Mouse (Mus musculus) lung, postnatal 4 days (tissue): ENCODE results near the gene Tcf7.
"Not testable (repeated sequence)": the region's sequence is repeated elsewhere in the genome, so short reads cannot be mapped to it uniquely, and the experiment has no call there.

ENCODE experiments used
- DNase-seq, 2 experiments: peaks; one replicate each; pipeline ENCODE4 v3.0.0; 2021

Gene Tcf7

DNA sequence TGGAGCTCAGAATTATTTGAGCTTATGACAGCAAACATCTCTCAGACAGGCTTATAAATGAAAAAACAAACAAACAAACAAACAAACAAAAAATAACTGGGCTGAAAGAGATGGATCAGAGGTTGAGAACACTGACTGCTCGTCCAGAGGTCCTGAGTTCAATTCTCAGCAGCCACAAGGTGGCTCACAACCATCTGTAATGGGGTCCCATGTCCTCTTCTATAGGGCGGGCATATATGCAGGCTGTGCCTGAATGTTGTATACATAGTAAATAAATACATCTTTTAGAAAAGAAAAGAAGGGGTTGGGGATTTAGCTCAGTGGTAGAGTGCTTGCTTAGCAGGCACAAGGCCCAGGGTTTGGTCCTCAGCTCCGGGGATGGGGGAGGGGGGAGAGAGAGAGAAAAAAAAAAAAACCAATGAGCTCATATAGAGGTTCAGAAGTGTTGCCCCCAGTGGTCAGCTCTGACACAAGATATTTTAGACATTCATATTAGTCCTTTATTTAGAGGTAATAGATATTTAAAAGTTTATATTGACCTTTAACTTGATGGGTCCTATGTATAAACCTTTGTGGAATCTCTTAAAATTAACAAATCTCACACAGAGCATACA, 56.7 kb downstream of the Tcf7 start:
- DNase-seq = no peak

DNA sequence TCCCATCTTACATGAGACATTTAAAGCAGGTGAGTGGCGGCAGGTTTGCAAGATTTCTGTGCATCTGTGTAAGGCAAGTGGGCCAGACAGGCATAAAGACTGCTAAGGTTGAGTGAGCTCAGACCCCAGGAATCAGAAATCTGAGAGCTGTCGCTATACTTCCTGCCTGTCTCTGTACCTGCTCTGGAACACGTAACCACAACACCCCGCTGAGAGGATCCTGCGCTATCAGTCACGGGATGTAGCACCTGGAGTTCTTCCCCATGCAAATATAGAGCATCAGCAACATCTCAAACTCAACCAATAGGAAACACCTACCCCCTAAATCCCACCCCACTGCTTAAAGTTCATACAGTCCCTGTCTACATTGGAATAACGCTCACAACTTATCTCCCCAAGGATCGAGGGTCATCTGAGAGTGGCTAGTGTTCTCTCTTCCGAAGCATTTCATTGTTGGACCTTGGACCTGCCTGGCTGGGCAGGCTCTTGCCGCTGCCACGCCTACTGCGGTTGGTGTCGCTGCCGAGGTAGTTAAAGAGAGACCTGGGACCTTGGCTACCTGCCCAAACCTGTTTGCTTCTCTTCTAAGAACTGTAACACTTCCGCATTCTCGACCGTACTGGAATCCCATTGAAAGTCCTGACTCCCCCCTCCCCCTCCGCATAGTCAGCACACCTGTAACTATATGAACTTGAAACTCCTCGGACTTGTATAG, 58.7 kb downstream of the Tcf7 start:
- DNase-seq = peak; percentile 84

DNA sequence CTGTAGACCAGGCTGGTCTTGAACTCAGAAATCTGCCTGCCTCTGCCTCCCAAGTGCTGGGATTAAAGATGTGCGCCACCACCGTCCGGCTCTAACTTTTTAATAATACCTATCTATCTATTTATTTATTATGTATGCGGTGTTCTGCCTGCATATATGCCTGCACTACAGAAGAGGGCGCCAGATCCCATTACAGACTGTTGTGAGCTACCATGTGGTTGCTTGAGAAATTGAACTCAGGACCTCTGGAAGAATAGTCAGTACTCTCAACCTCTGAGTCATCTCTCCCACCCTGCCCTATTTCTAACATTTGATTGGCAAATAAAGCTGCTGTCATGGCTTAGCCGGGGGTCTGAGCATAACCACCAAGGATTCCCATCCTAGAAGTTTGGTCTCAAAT, 59.9 kb downstream of the Tcf7 start:
- peak in 1 of 2 experiments; percentile 32 for DNase-seq

DNA sequence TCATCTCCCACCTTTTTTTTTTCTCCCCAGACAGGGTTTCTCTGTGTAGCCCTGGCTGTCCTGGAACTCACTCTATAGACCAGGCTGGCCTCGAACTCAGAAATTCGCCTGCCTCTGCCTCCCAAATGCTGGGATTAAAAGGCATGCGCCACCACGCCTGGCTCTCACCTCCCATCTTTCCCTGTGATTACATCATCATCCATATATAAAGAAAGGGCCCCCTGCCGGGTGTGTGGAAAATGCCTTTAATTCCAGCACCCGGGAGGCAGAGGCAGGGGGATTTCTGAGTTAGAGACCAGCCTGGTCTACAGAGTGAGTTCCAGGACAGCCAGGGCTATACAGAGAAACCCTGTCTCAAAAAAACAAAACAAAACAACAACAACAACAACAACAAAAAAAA, 60.9 kb downstream of the Tcf7 start:
- DNase-seq = not testable (repeated sequence)

DNA sequence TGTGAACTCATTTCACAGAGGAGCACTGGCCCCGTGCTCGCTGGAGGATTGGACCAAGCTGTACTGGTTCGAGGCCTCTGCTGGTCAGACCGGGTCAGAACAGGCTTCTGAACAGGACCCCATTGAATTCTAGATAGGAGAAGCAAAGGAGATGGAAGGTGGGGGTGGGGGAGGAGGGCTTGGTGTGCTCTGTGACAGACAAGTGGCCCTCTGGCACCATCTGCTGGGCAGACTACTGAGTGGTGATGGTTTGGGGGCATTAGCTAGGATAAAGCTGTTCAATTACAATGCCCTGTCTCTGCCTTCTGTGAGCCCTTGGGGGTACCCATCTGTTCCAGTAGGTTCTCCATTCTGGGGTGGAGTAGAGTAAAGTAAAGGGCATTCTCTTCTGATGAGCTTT, 62.5 kb downstream of the Tcf7 start:
- DNase-seq = peak; percentile 67 to 83

DNA sequence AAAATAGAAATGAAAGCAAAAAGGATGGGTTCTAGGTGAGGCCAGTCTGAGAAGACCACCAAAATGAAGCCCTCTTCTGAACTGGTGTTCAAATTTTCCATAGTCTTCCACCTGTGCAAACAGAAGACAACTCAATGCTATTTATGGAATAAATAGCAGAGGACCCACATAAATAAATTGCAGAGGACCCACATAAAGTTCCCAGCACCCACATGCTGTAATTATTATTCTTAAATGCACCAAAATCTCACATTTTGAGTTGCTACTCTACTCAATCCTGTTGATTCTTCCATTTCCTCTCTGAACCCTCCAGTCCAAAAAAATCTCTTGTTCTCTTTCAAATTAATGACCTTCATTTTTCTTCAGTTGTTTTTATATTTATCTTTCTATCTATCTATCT, 68.9 kb downstream of the Tcf7 start, which contains the start of gene Olfr1371:
Olfr1371 (minus strand) TSS at position 101 of the 400 bp plus-strand sequence.
- DNase-seq = no peak
